Mouse (Mus musculus) midbrain, embryonic 15.5 days (tissue): ENCODE data around the gene Cenpf. TPM values are rescaled to one million over a fixed set of nuclear protein-coding genes. Genes with fewer than 3 reads are reported as not detected.
"Not testable (repeated sequence)": the region's sequence is repeated elsewhere in the genome, so short reads cannot be mapped to it uniquely, and the experiment has no call there.

Experiments used
- ATAC-seq: fragments of 200-750 bp; cut with Nextera tagmentation; replicated peaks from 2 replicates; pipeline ENCODE4 v1.8.0; 2017; ENCODE audit warnings: moderate TSS enrichment
- H3K27ac ChIP-seq: fragments of 300-500 bp; sonication (generic); 2 replicates; pipeline ENCODE4 v1.5.1; 2015; ENCODE audit warnings: mild to moderate bottlenecking, inconsistent platforms
- H3K27me3 ChIP-seq: fragments of 300-500 bp; sonication (generic); replicated peaks from 2 replicates; pipeline ENCODE4 v1.6.1; 2015; ENCODE audit warnings: inconsistent platforms
- H3K36me3 ChIP-seq: fragments of 300-500 bp; sonication (generic); replicated peaks from 2 replicates; pipeline ENCODE4 v1.6.1; 2015; ENCODE audit warnings: inconsistent platforms
- H3K4me1 ChIP-seq: fragments of 300-500 bp; sonication (generic); 2 replicates; pipeline ENCODE4 v1.6.1; 2015; ENCODE audit warnings: inconsistent platforms
- H3K4me2 ChIP-seq: fragments of 300-500 bp; sonication (generic); 2 replicates; pipeline ENCODE4 v1.6.1; 2015; ENCODE audit warnings: inconsistent platforms, mild to moderate bottlenecking, moderate library complexity
- H3K4me3 ChIP-seq: fragments of 300-500 bp; sonication (generic); 2 replicates; pipeline ENCODE4 v1.5.1; 2015; ENCODE audit warnings: mild to moderate bottlenecking, inconsistent platforms
- H3K9ac ChIP-seq: fragments of 300-500 bp; sonication (generic); 2 replicates; pipeline ENCODE4 v1.6.1; 2015; ENCODE audit warnings: mild to moderate bottlenecking, inconsistent platforms
- H3K9me3 ChIP-seq: fragments of 300-500 bp; sonication (generic); 2 replicates; pipeline ENCODE4 v1.6.1; 2016; ENCODE audit warnings: inconsistent platforms
- WGBS: fragments of 180-500 bp; shearing (Covaris S2); methylation state at CpG from one replicate; pipeline ENCODE4 v1.1.7; 2015; ENCODE audit warnings: mixed read lengths; 5-methylcytosine and 5-hydroxymethylcytosine counted together
- polyA plus RNA-seq: library from polyadenylated mRNA; unstranded; fragments of >200 nt; fragmentation: Nextera tagmentation; extraction: Ambion mirVana; gene quantifications from 2 replicates; pipeline ENCODE4 v1.2.1, GENCODE M21; 2015

Gene Cenpf
- polyA plus RNA-seq, 1 experiment from 2014 or later = 12.0 TPM

DNA sequence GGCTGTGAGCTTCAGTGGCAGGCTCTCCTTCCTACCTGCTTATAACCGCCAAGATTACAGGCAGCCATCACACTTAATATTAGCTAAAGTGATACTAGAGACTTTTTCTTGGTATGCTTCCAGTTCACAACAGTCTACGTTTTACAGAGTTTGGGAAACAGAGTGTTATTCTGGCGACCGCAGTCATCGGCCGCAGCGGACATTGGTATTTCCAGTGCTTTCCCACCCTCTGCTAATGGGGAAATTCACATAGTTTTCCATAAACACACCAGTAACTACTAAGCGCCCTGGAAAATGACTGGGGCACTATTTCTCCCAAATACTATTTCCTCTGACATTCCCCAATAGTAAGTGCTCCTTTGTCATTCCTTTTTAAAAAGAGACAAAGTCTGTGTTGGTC lies 21.1 kb upstream of the Cenpf start:
- Histone ChIP-seq H3K36me3 (no peaks in the 10 kb centered on the region), H3K4me3 (no peak overlapping the region), H3K4me1 (no peaks in the 10 kb centered on the region), H3K9ac (no peak overlapping the region), H3K27ac (no peak overlapping the region), H3K9me3 (no peaks in the 10 kb centered on the region), H3K27me3 (no peaks in the 10 kb centered on the region), H3K4me2 (no peak overlapping the region)
- WGBS = 80% methylated on average over 8 of the region's 8 CpGs
- no peak for ATAC-seq

DNA sequence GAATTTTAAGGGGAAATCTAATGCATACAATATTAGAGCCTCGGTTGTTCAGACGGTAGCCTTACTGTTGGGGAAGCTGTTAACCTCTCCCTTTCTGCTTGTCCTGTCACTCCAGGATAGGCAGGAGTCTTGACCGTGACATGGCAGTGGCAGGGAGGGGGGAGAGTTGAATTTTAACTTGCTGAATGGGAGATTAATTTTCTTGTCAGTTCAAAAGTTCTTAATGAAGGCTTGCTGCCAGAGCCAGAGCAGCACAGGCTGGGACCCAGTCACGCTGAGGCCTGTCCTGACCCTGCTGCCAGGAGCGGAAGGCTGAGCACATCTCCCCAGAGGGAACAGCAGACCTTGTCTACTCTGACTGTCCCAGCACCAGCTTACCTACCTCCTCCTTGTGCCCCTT lies 19.5 kb upstream of the Cenpf start:
- Histone ChIP-seq H3K27me3 (no peaks in the 10 kb centered on the region), H3K36me3 (no peaks in the 10 kb centered on the region), H3K9me3 (no peaks in the 10 kb centered on the region), H3K27ac (no peak overlapping the region), H3K4me3 (no peak overlapping the region), H3K9ac (no peak overlapping the region), H3K4me2 (no peak overlapping the region), H3K4me1 (no peaks in the 10 kb centered on the region)
- 30% methylated on average over 5 of the region's 5 CpGs for WGBS
- ATAC-seq = no peak

DNA sequence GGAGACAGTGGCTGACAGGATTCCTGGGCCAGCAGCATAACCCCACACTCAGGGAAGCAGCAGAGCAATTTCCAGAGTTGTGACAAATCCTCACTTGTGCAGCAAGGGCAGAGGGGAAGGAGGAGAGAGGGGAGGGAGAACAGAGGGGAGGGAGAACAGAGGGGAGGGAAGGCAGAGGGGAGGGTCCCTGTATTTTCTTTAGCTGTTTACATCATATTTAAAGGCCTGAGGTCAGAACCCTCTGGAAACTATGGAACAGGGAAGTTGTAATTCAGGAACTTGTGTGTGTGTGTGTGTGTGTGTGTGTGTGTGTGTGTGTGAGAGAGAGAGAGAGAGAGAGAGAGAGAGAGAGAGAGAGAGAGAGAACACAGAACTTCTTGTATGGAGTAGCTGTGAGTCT lies 19.1 kb upstream of the Cenpf start:
- no peaks in the 10 kb centered on the region for H3K36me3 ChIP-seq
- ATAC-seq = no peak
- no peaks in the 10 kb centered on the region for H3K27me3 ChIP-seq
- H3K9ac ChIP-seq = no peak overlapping the region
- no peaks in the 10 kb centered on the region for H3K4me1 ChIP-seq
- no peak overlapping the region for H3K4me2 ChIP-seq
- H3K27ac ChIP-seq = no peak overlapping the region
- no peaks in the 10 kb centered on the region for H3K9me3 ChIP-seq
- H3K4me3 ChIP-seq = no peak overlapping the region

DNA sequence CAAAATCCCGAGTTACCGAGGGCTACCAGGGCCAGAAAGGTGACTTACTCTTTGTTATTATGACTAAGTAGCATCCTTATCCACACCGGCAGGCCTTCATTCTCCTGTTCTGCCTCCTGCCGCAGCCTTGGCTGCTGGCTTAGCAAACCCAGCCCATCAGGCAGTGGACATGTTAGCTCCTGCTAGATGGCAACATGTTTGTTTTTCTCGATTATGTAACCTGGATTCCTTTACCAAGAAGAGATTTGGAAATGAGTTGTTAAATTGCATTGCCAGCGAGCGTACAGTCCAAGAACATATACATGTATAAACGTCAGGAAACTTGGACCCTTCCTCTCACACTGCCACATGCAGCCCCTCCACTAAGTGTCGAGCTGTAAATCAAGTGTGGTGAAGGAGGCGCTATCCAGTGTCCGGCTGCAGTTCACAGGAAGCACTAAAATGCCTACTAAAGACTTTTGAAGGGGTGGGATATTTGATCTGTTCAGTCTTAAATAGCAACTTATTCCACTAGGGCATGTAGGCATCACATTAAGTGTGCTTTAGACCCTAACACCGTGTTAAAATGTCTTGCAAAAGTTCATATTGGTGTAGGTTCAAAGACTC lies 18.3 kb upstream of the Cenpf start:
- H3K9me3 ChIP-seq = no peaks in the 10 kb centered on the region
- H3K4me1 ChIP-seq = no peaks in the 10 kb centered on the region
- no peaks in the 10 kb centered on the region for H3K36me3 ChIP-seq
- H3K9ac ChIP-seq = no peak overlapping the region
- 87% methylated on average over 12 of the region's 12 CpGs for WGBS
- no peak for ATAC-seq
- H3K4me2 ChIP-seq = no peak overlapping the region
- H3K27me3 ChIP-seq = no peaks in the 10 kb centered on the region
- no peak overlapping the region for H3K4me3 ChIP-seq
- H3K27ac ChIP-seq = no peak overlapping the region

DNA sequence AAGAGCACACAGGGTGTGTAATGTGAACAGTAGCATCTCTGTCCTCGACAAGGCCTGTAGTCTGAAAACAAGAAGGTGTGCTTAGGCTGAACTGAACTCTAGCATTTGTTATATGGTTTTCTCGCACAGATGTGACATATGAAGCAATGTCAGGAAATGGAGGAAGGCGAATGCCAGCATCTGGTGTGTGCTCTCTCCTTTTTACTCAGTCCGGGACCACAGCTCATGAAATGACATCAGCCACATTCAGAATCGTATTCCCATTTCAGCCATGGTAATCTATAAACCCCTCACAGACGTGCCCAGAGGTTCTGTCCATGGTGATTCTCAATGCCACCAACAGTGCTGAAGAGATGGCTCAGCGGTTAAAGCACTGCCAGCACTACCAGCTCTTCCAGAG lies 15.7 kb upstream of the Cenpf start:
- Histone ChIP-seq H3K27ac (no peak overlapping the region), H3K4me3 (no peak overlapping the region), H3K36me3 (no peaks in the 10 kb centered on the region), H3K9ac (no peak overlapping the region), H3K9me3 (no peaks in the 10 kb centered on the region), H3K4me1 (no peaks in the 10 kb centered on the region), H3K4me2 (no peak overlapping the region), H3K27me3 (no peaks in the 10 kb centered on the region)
- WGBS = 85% methylated on average over 7 of the region's 7 CpGs
- no peak for ATAC-seq

DNA sequence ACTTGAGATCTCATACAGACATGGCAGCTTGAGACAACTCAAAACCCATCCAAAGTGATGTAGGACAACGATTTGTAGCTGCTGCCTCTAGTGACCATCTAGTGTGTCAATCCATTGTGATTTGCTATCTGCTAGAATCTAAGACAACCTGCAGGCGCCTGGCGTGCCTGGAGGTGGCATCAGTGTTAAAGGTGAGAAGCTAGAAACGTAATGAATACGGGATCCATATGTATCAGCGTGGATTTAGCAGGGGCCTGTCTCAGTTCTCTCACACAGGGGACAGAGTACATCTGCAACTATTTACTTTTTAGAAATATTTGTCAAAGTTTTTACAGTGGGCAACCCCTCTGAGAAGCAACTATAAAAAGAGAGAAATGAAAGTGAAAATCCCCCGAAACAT lies 15.3 kb upstream of the Cenpf start:
- Histone ChIP-seq H3K36me3 (no peaks in the 10 kb centered on the region), H3K4me3 (no peak overlapping the region), H3K27ac (no peak overlapping the region), H3K9me3 (no peaks in the 10 kb centered on the region), H3K9ac (no peak overlapping the region), H3K4me1 (no peaks in the 10 kb centered on the region), H3K27me3 (no peaks in the 10 kb centered on the region), H3K4me2 (no peak overlapping the region)
- WGBS = 51% methylated on average over 7 of the region's 7 CpGs
- no peak for ATAC-seq

DNA sequence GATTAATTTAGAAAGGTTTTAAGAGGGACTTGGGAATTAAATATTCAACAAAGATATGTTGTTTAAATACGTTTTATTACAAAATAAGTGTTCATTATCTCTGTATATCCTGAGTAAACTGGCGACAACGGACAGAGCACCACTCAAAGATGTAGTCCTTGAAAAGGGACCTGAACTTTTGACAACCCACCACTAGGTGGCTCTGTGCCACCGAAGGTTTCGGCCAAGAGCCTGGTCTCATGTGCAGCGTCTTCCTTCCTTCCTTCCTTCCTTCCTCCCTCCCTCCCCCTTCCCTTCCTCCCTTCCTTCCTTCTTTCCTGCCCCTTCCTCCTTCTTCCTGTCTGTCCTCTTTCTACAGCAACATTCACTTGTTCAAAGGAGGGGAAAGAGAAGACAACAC lies 13.1 kb upstream of the Cenpf start:
- 3% methylated on average over 6 of the region's 6 CpGs for WGBS
- Histone ChIP-seq H3K27ac (no peak overlapping the region), H3K36me3 (no peaks in the 10 kb centered on the region), H3K4me1 (no peaks in the 10 kb centered on the region), H3K9ac (no peak overlapping the region), H3K4me2 (no peak overlapping the region), H3K4me3 (no peak overlapping the region), H3K9me3 (no peaks in the 10 kb centered on the region), H3K27me3 (no peaks in the 10 kb centered on the region)
- ATAC-seq = 0 out of 2 replicates have a peak, but pooled peaks have one; percentile 62

DNA sequence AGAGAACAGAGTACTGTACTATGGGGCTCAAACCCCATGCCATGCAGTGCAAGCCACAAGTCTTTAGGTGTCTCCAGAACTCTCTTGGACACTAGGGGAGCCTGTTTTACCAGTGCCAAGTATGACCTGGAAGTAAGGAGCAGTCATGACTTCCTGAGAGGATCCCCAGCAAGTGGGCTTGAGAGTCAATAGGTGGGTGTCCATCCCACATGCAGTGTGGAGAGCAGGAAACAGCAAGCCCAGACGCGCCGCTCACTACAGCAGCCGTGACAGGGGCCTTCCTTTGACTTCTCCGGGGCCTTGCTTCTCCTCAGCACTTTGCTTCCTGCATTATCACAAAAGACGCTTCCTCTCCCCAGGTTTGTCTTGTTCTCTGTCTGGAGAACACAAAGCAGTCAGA lies 12.3 kb upstream of the Cenpf start:
- no peak overlapping the region for H3K4me3 ChIP-seq
- 80% methylated on average over 6 of the region's 6 CpGs for WGBS
- H3K36me3 ChIP-seq = no peaks in the 10 kb centered on the region
- H3K4me1 ChIP-seq = no peaks in the 10 kb centered on the region
- no peak overlapping the region for H3K4me2 ChIP-seq
- H3K27me3 ChIP-seq = no peaks in the 10 kb centered on the region
- no peaks in the 10 kb centered on the region for H3K9me3 ChIP-seq
- H3K9ac ChIP-seq = no peak overlapping the region
- no peak overlapping the region for H3K27ac ChIP-seq
- no peak for ATAC-seq

DNA sequence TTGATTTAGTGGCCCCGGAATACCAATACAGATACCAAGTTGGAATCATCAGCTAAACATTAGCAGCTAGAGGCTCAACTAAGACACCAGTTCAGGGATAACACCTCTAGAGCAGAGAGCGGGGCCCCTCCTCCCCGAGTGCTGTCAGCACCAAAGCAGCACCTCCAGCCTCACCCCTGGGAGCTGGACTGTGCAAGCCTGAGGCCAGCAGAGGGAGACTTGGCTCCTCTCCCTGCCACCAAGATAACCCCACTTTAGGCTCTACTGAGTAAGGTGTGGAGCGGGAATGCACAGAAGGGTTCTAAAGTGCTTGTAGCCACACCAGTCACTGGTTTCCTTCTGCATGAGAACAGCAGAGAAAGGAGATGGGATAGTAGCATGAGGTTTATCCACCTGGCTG lies 10.5 kb upstream of the Cenpf start:
- H3K27ac ChIP-seq = no peak overlapping the region
- no peaks in the 10 kb centered on the region for H3K27me3 ChIP-seq
- H3K9ac ChIP-seq = no peak overlapping the region
- no peak overlapping the region for H3K4me2 ChIP-seq
- H3K4me1 ChIP-seq = no peaks in the 10 kb centered on the region
- no peak overlapping the region for H3K4me3 ChIP-seq
- no peaks in the 10 kb centered on the region for H3K9me3 ChIP-seq
- WGBS = 72% methylated on average over 4 of the region's 4 CpGs
- no peak for ATAC-seq
- H3K36me3 ChIP-seq = no peaks in the 10 kb centered on the region

DNA sequence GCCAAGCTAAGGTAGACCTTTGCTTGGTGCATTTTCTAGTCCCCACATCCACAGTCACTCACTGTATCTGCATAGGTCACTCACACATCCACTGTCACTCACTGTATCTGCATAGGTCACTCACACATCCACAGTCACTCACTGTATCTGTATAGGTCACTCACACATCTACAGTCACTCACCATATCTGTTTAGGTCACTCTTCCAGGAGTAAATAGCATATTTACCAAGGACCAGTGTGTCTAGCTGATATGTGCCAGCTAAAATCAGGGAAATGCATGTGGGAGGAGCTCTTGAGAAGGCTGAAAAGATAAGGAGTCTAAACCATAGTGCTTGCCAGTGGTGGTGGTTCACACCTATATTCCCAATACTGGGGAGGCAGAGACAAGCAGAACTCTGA lies 7.4 kb upstream of the Cenpf start:
- H3K4me2 ChIP-seq = no peak overlapping the region
- no peak for ATAC-seq
- H3K9ac ChIP-seq = no peak overlapping the region
- no peaks in the 10 kb centered on the region for H3K9me3 ChIP-seq
- H3K36me3 ChIP-seq = no peaks in the 10 kb centered on the region
- H3K27me3 ChIP-seq = no peaks in the 10 kb centered on the region
- H3K27ac ChIP-seq = no peak overlapping the region
- no peak overlapping the region for H3K4me3 ChIP-seq
- H3K4me1 ChIP-seq = no peaks in the 10 kb centered on the region

DNA sequence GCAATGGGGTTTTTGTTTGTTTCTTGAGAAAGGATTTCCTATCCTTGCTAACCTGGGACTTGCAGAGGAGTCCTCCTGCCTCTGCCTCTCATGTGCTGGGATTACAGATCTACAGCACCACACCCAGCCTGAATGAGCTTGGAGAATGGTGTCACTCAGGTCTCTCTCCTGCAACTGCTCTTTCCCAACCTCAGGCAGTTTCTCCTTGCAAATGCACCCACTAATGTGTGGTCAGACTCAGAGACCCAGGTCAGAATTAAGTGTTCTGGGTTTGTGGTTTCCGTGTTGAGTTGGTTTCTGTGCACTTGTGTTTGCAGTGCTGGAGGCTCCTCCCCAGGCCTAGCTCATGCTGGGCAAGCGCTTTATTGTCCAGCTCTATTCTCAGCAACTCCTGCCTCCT lies 6.5 kb upstream of the Cenpf start:
- Histone ChIP-seq H3K4me2 (no peak overlapping the region), H3K4me3 (no peak overlapping the region), H3K36me3 (no peaks in the 10 kb centered on the region), H3K27me3 (no peaks in the 10 kb centered on the region), H3K27ac (no peak overlapping the region), H3K9me3 (no peaks in the 10 kb centered on the region), H3K9ac (no peak overlapping the region), H3K4me1 (no peaks in the 10 kb centered on the region)
- WGBS = 91% methylated on average over 2 of the region's 2 CpGs
- no peak for ATAC-seq

DNA sequence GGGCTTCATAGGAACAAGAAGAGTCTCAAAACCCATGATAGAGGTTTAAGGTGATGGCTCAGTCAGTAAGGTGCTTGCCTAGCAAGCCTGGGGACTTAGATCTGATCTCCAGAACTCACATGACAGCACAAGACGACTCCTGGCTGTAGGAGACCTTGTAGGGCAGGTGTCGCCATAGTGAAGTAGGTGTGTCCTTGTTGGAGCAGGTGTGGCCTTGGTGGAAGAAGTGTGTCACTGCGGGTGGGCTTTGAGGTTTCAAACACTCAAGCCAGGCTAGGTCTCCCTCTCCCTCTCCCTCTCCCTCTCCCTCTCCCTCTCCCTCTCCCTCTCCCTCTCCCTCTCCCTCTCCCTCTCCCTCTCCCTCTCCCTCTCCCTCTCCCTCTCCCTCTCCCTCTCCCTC lies 4.6 kb upstream of the Cenpf start:
- not testable (repeated sequence) for H3K27me3 ChIP-seq, H3K9ac ChIP-seq, H3K9me3 ChIP-seq, H3K4me1 ChIP-seq, H3K4me3 ChIP-seq, H3K4me2 ChIP-seq, ATAC-seq, H3K36me3 ChIP-seq, H3K27ac ChIP-seq
- WGBS = 61% methylated on average over 3 of the region's 3 CpGs

DNA sequence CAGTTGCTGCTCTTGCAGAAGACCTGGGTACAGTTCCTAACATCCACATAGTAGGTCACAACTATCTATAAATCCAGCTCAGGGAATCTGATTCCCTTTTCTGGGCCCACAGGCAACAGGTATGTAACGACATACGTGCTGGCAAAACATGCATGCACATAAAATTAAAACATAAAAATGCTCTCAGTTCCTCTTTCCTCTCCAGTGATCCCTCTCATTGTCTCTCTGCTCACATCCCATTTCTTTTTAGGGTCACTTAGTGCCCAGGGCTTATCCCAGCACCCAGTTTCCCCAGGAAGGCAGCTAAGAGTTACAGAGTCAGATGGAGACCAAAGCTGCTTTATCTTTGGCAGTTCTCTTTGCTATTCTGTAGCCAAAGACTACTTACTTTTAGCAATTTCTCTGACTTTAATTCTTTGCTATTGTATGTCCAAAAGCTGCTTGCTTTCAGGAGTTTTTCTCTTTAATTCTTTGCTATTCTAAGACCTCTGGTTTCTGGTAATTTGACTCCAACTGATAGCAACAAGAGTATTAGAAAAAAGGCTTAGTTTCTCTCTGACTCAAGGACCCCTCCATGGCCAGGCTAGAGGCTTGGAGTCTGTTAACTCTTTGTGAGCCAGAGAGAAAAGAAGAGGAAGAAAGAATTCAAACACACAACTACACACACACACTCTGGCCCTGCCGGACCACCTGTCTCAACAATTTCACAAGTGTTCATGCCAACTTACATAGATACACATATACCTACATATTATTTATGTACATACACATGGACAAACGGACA lies 1.4 kb upstream of the Cenpf start:
- WGBS = 19% methylated on average over 4 of the region's 4 CpGs
- ATAC-seq = no peak

More for the DNA sequence above, 1.4 kb upstream of the Cenpf start:
- no peak overlapping the region for H3K9ac ChIP-seq
- no peak overlapping the region for H3K27ac ChIP-seq
- peak overlapping the region; percentile 56; the same call in 1 of the 2 replicates for H3K4me3 ChIP-seq
- peaks cover 16% of the 10 kb centered on the region for H3K4me1 ChIP-seq
- H3K36me3 ChIP-seq = no peaks in the 10 kb centered on the region
- H3K9me3 ChIP-seq = no peaks in the 10 kb centered on the region
- H3K4me2 ChIP-seq = peak overlapping the region; percentile 86
- no peaks in the 10 kb centered on the region for H3K27me3 ChIP-seq
